Mouse (Mus musculus) stomach, embryonic 16.5 days (tissue): ENCODE measurements around the gene Dhx35. TPM values are rescaled to one million over a fixed set of nuclear protein-coding genes. Genes with fewer than 3 reads are reported as not detected.

Experiments used
- ATAC-seq: fragments of 200-750 bp; cut with Nextera tagmentation; 2 replicates; pipeline ENCODE4 v1.8.0; 2017; ENCODE audit warnings: moderate number of reproducible peaks, moderate TSS enrichment; ENCODE audit not compliant: insufficient read depth, low FRiP score
- H3K27ac ChIP-seq: fragments of 300-500 bp; sonication (generic); 2 replicates; pipeline ENCODE4 v1.5.1; 2014; ENCODE audit warnings: low read length
- H3K27me3 ChIP-seq: fragments of 300-500 bp; sonication (generic); 2 replicates; pipeline ENCODE4 v1.6.1; 2014; ENCODE audit warnings: low read length, control low read depth, mixed read lengths; ENCODE audit not compliant: control insufficient read depth, insufficient read depth
- H3K36me3 ChIP-seq: fragments of 300-500 bp; sonication (generic); 2 replicates; pipeline ENCODE4 v1.6.1; 2014; ENCODE audit warnings: low read length; ENCODE audit not compliant: control insufficient read depth, insufficient read depth
- H3K4me1 ChIP-seq: fragments of 300-500 bp; sonication (generic); 2 replicates; pipeline ENCODE4 v1.6.1; 2014; ENCODE audit warnings: low read length, control low read depth, mixed read lengths; ENCODE audit not compliant: control insufficient read depth, insufficient read depth
- H3K4me2 ChIP-seq: fragments of 300-500 bp; sonication (generic); 2 replicates; pipeline ENCODE4 v1.6.1; 2014; ENCODE audit warnings: low read depth, low read length, mixed read lengths
- H3K4me3 ChIP-seq: fragments of 300-500 bp; sonication (generic); replicated peaks from 2 replicates; pipeline ENCODE4 v1.5.1; 2014; ENCODE audit warnings: mild to moderate bottlenecking, low read length
- H3K9ac ChIP-seq: fragments of 300-500 bp; sonication (generic); 2 replicates; pipeline ENCODE4 v1.6.1; 2014; ENCODE audit warnings: low read length
- H3K9me3 ChIP-seq: fragments of 300-500 bp; sonication (generic); replicated peaks from 2 replicates; pipeline ENCODE4 v1.6.1; 2016; ENCODE audit warnings: low read length, control low read depth; ENCODE audit not compliant: control insufficient read depth
- WGBS: fragments of 180-500 bp; shearing (Covaris S2); extraction: QIAGEN DNeasy Blood & Tissue Kit; methylation state at CpG from one replicate; pipeline ENCODE4 v1.1.7; 2014; 5-methylcytosine and 5-hydroxymethylcytosine counted together
- polyA plus RNA-seq: library from polyadenylated mRNA; unstranded; fragments of >200 nt; fragmentation: Nextera tagmentation; extraction: Ambion mirVana; gene quantifications from 2 replicates; pipeline ENCODE4 v1.2.1, GENCODE M21; 2015

Dhx35 gene
- polyA plus RNA-seq, 1 experiment from 2014 or later, result 13.3 TPM

GRCm38 (mm10) chr2:158786927-158787795, 7.4 kb upstream of the Dhx35 start:
- Histone ChIP-seq H3K4me3 (no peak overlapping the region), H3K4me1 (no peaks in the 10 kb centered on the region), H3K36me3 (peaks cover 12% of the 10 kb centered on the region), H3K9me3 (no peaks in the 10 kb centered on the region), H3K4me2 (no peak overlapping the region), H3K27ac (no peak overlapping the region), H3K27me3 (no peaks in the 10 kb centered on the region), H3K9ac (no peak overlapping the region)
- WGBS, result 79% methylated on average over 14 of the region's 14 CpGs
- ATAC-seq, result no peak

GRCm38 (mm10) chr2:158795043-158795442, 436 bp downstream of the Dhx35 start:
- H3K4me1 ChIP-seq, result peaks cover 6% of the 10 kb centered on the region
- H3K9ac ChIP-seq, result peak overlapping the region; percentile 85
- peak overlapping the region; percentile 97 for H3K4me3 ChIP-seq
- peak overlapping the region; percentile 79 for H3K27ac ChIP-seq
- 0 out of 2 replicates have a peak, but pooled peaks cover 4% of the 10 kb centered on the region for H3K36me3 ChIP-seq
- ATAC-seq, result no peak
- no peaks in the 10 kb centered on the region for H3K9me3 ChIP-seq
- peak overlapping the region; percentile 86 for H3K4me2 ChIP-seq
- WGBS, result 7% methylated on average over 15 of the region's 15 CpGs
- H3K27me3 ChIP-seq, result no peaks in the 10 kb centered on the region

- Histone ChIP-seq H3K4me1 (peaks cover 6% of the 10 kb centered on the region), H3K9ac (no peak overlapping the region), H3K27ac (no peak overlapping the region), H3K9me3 (no peaks in the 10 kb centered on the region), H3K4me2 (no peak overlapping the region), H3K36me3 (0 out of 2 replicates have a peak, but pooled peaks cover 4% of the 10 kb centered on the region), H3K4me3 (no peak overlapping the region), H3K27me3 (no peaks in the 10 kb centered on the region)
- 81% methylated on average over 2 of the region's 2 CpGs for WGBS
- no peak for ATAC-seq
Measured at GRCm38 (mm10) chr2:158795875-158796274, 1.3 kb downstream of the Dhx35 start.

GRCm38 (mm10) chr2:158799328-158799727, 4.7 kb downstream of the Dhx35 start:
- no peaks in the 10 kb centered on the region for H3K9me3 ChIP-seq
- no peak overlapping the region for H3K4me2 ChIP-seq
- peaks cover 6% of the 10 kb centered on the region for H3K4me1 ChIP-seq
- H3K36me3 ChIP-seq, result peaks cover 17% of the 10 kb centered on the region; the same call in 1 of the 2 replicates
- 47% methylated on average over 4 of the region's 4 CpGs for WGBS
- ATAC-seq, result no peak
- H3K27me3 ChIP-seq, result no peaks in the 10 kb centered on the region
- H3K27ac ChIP-seq, result no peak overlapping the region
- H3K9ac ChIP-seq, result no peak overlapping the region
- no peak overlapping the region for H3K4me3 ChIP-seq

GRCm38 (mm10) chr2:158800788-158801187, 6.2 kb downstream of the Dhx35 start:
- no peaks in the 10 kb centered on the region for H3K27me3 ChIP-seq

GRCm38 (mm10) chr2:158803575-158803974, 9.0 kb downstream of the Dhx35 start:
- no peaks in the 10 kb centered on the region for H3K27me3 ChIP-seq
- H3K4me3 ChIP-seq, result no peak overlapping the region
- H3K4me1 ChIP-seq, result no peaks in the 10 kb centered on the region
- WGBS, result 77% methylated on average over 8 of the region's 8 CpGs
- H3K4me2 ChIP-seq, result no peak overlapping the region
- H3K27ac ChIP-seq, result no peak overlapping the region
- H3K9me3 ChIP-seq, result no peaks in the 10 kb centered on the region
- no peak for ATAC-seq
- peaks cover 17% of the 10 kb centered on the region; the same call in 1 of the 2 replicates for H3K36me3 ChIP-seq
- H3K9ac ChIP-seq, result no peak overlapping the region

More at GRCm38 (mm10) chr2:158800788-158801187, 6.2 kb downstream of the Dhx35 start:
- no peak overlapping the region for H3K9ac ChIP-seq
- H3K4me2 ChIP-seq, result no peak overlapping the region
- H3K4me1 ChIP-seq, result no peaks in the 10 kb centered on the region
- H3K9me3 ChIP-seq, result no peaks in the 10 kb centered on the region
- ATAC-seq, result no peak
- H3K27ac ChIP-seq, result no peak overlapping the region
- 93% methylated on average over 8 of the region's 8 CpGs for WGBS
- H3K36me3 ChIP-seq, result peaks cover 17% of the 10 kb centered on the region; the same call in 1 of the 2 replicates
- H3K4me3 ChIP-seq, result no peak overlapping the region

- H3K4me3 ChIP-seq, result no peak overlapping the region
- no peak overlapping the region for H3K9ac ChIP-seq
- peaks cover 5% of the 10 kb centered on the region; the same call in 1 of the 2 replicates for H3K36me3 ChIP-seq
- no peak overlapping the region for H3K27ac ChIP-seq
- no peak for ATAC-seq
- H3K4me2 ChIP-seq, result no peak overlapping the region
- no peaks in the 10 kb centered on the region for H3K27me3 ChIP-seq
- no peaks in the 10 kb centered on the region for H3K9me3 ChIP-seq
- H3K4me1 ChIP-seq, result no peaks in the 10 kb centered on the region
Measured at GRCm38 (mm10) chr2:158815686-158816085, 21.1 kb downstream of the Dhx35 start.

- no peak overlapping the region for H3K4me3 ChIP-seq
- no peaks in the 10 kb centered on the region for H3K4me1 ChIP-seq
- no peak overlapping the region for H3K4me2 ChIP-seq
- no peak for ATAC-seq
- no peaks in the 10 kb centered on the region for H3K27me3 ChIP-seq
- peaks cover 5% of the 10 kb centered on the region; the same call in 1 of the 2 replicates for H3K36me3 ChIP-seq
- H3K9ac ChIP-seq, result no peak overlapping the region
- no peaks in the 10 kb centered on the region for H3K9me3 ChIP-seq
- 93% methylated on average over 4 of the region's 4 CpGs for WGBS
- H3K27ac ChIP-seq, result no peak overlapping the region
Measured at GRCm38 (mm10) chr2:158816239-158816638, 21.6 kb downstream of the Dhx35 start.

GRCm38 (mm10) chr2:158817708-158818107, 23.1 kb downstream of the Dhx35 start:
- ATAC-seq, result no peak
- Histone ChIP-seq H3K4me1 (no peaks in the 10 kb centered on the region), H3K27ac (no peak overlapping the region), H3K9me3 (no peaks in the 10 kb centered on the region), H3K4me2 (no peak overlapping the region), H3K36me3 (peaks cover 5% of the 10 kb centered on the region; the same call in 1 of the 2 replicates), H3K4me3 (no peak overlapping the region), H3K27me3 (no peaks in the 10 kb centered on the region), H3K9ac (no peak overlapping the region)
- 93% methylated on average over 8 of the region's 8 CpGs for WGBS
